Mouse (Mus musculus): Measurements from ENCODE around the gene Ankrd63. TPM values are rescaled to one million over a fixed set of nuclear protein-coding genes. Genes with fewer than 3 reads are reported as not detected.
"Not testable (repeated sequence)": the region's sequence is repeated elsewhere in the genome, so short reads cannot be mapped to it uniquely, and the experiment has no call there.

The Ankrd63 gene
- total RNA-seq, 2 experiments from 2014 or later: 18.1 to 18.6 TPM

GRCm38 (mm10) chr2:118663804-118664766, 39.7 kb downstream of the Ankrd63 start:
- peak in 1 of 2 experiments; percentile 42 for DNase-seq (ENCODE audit: low spot score in 2 of 2)

GRCm38 (mm10) chr2:118662902-118663803, 40.6 kb downstream of the Ankrd63 start, which contains the start of gene Pak6:
Pak6 (plus strand) TSS chr2:118663303.
- DNase-seq (ENCODE audit: low spot score in 2 of 2): peak; percentile 74 to 77

GRCm38 (mm10) chr2:118661891-118662290, 41.9 kb downstream of the Ankrd63 start:
- no peak for DNase-seq (ENCODE audit: low spot score in 2 of 2)

GRCm38 (mm10) chr2:118659998-118660452, 43.7 kb downstream of the Ankrd63 start:
- peak in 1 of 2 experiments; percentile 55 for DNase-seq (ENCODE audit: low spot score in 2 of 2)

- DNase-seq (ENCODE audit: low spot score in 2 of 2): no peak
Measured at GRCm38 (mm10) chr2:118659493-118659892, 44.3 kb downstream of the Ankrd63 start.

GRCm38 (mm10) chr2:118659077-118659476, 44.7 kb downstream of the Ankrd63 start:
- DNase-seq (ENCODE audit: low spot score in 2 of 2): peak in 1 of 2 experiments; percentile 54

- DNase-seq (ENCODE audit: low spot score in 2 of 2): no peak
Measured at GRCm38 (mm10) chr2:118658457-118658856, 45.3 kb downstream of the Ankrd63 start.

GRCm38 (mm10) chr2:118656688-118657281, 47.0 kb downstream of the Ankrd63 start:
- no peak for DNase-seq (ENCODE audit: low spot score in 2 of 2)

- not testable (repeated sequence) for DNase-seq (ENCODE audit: low spot score in 2 of 2)
Measured at GRCm38 (mm10) chr2:118650697-118651096, 53.1 kb downstream of the Ankrd63 start.

Other genes starting within 250 kb of the Ankrd63 start
- 100 to 1,000 TPM; 184 to 191 TPM for gene Srp14, start 224.3 kb downstream of the Ankrd63 start, total RNA-seq (2021)
- gene Bmf, start 154.3 kb downstream of the Ankrd63 start, total RNA-seq (2021): 1 to 10 TPM; 1.2 to 2.8 TPM
- 1 to 10 TPM; 2.4 TPM for gene Bub1b, start 105.8 kb downstream of the Ankrd63 start, total RNA-seq (2021)
- 10 to 100 TPM; 54.3 to 67.9 TPM for gene Pak6, start 40.7 kb downstream of the Ankrd63 start, total RNA-seq (2021)
- 1 to 10 TPM; 2.2 to 2.5 TPM for gene Plcb2, start 24.5 kb upstream of the Ankrd63 start, total RNA-seq (2021)
- 10 to 100 TPM; 71.4 to 77.5 TPM for gene Inafm2, start 41.8 kb upstream of the Ankrd63 start, total RNA-seq (2021)
- 1 to 10 TPM; 6.5 to 6.7 TPM for gene Ccdc9b, start 58.7 kb upstream of the Ankrd63 start, total RNA-seq (2021)
- gene Phgr1, start 68.8 kb upstream of the Ankrd63 start, total RNA-seq (2021): not detected
- gene Disp2, start 75.8 kb upstream of the Ankrd63 start, total RNA-seq (2021): 100 to 1,000 TPM; 261 to 266 TPM
- gene Knstrn, start 110.0 kb upstream of the Ankrd63 start, total RNA-seq (2021): 1 to 10 TPM; 1.1 TPM
- gene Ivd, start 158.0 kb upstream of the Ankrd63 start, total RNA-seq (2021): 100 to 1,000 TPM in 1 of 2 experiments, 10 to 100 TPM in 1; 94.5 to 101 TPM
- 10 to 100 TPM; 65.2 to 68.1 TPM for gene Bahd1, start 196.4 kb upstream of the Ankrd63 start, total RNA-seq (2021)
- 1 to 10 TPM; 3.2 to 3.3 TPM for gene Chst14, start 222.5 kb upstream of the Ankrd63 start, total RNA-seq (2021)